Mouse (Mus musculus) gastrocnemius, adult 2 months (tissue): ENCODE measurements around the gene Atpaf2. TPM values are rescaled to one million over a fixed set of nuclear protein-coding genes. Genes with fewer than 3 reads are reported as not detected.
"Not testable (repeated sequence)": the region's sequence is repeated elsewhere in the genome, so short reads cannot be mapped to it uniquely, and the experiment has no call there.

Experiments used
- DNase-seq: peaks from one replicate; pipeline ENCODE4 v3.0.0; 2022
- H3K27ac ChIP-seq: fragments of 200-600 bp; 2 replicates; pipeline ENCODE4 v1.8.1; 2022; ENCODE audit warnings: mild to moderate bottlenecking
- H3K4me3 ChIP-seq: fragments of 200-600 bp; 2 replicates; pipeline ENCODE4 v1.8.1; 2022; ENCODE audit warnings: mild to moderate bottlenecking, moderate library complexity
- CTCF ChIP-seq: fragments of 200-600 bp; IDR thresholded peaks from 2 replicates; pipeline ENCODE4 v1.8.1; 2022; ENCODE audit warnings: antibody characterized with exemption, mild to moderate bottlenecking, moderate library complexity
- intact Hi-C: fragments of 180-260 bp; cut with DNase I; formaldehyde crosslinking; loops from one replicate; pipeline ENCODE4 v1.15.1; 2025
- long read RNA-seq, 2 experiments: library from polyadenylated mRNA; stranded (forward); transcript quantifications; one replicate each; pipeline ENCODE4 v2.0.0; 2021
- total RNA-seq, 2 experiments: library from RNA; stranded (reverse); gene quantifications; 2 replicates each; pipeline ENCODE4 v1.2.3; 2021

Gene Atpaf2
- total RNA-seq: 10 to 100 TPM; 28.9 to 31.4 TPM
- long read RNA-seq, experiment 1, transcript Atpaf2-201 (8 exons, 1,813 nt): major isoform, 39 of 48 reads
- long read RNA-seq, experiment 1, partial matches to known transcripts: 1 of 48 reads
- long read RNA-seq, experiment 1, other reads (novel, unspliced or antisense): 8 of 48 reads
- long read RNA-seq, experiment 2, transcript Atpaf2-201 (8 exons, 1,813 nt): major isoform, 42 of 46 reads
- long read RNA-seq, experiment 2, partial matches to known transcripts: 1 of 46 reads
- long read RNA-seq, experiment 2, other reads (novel, unspliced or antisense): 2 of 46 reads

GRCm38 (mm10) chr11:60417717-60418472 lies at the start of gene Atpaf2:
TSS of gene Atpaf2 (minus strand) at chr11:60418457.
- Histone ChIP-seq H3K27ac (peak within 1 kb of the TSS; percentile 94), H3K4me3 (peak within 1 kb of the TSS; percentile 91)
- no peak for DNase-seq
- TF ChIP-seq CTCF: no peak
- intact Hi-C loops: loop anchor here (5.0 kb wide), 1 partner anchor 311 kb away; the partner anchor contains the start of gene Rai1

- DNase-seq: peak; percentile 52
- intact Hi-C loops: no loop called here
- Histone ChIP-seq H3K4me3 (no peak overlapping the region), H3K27ac (no peak overlapping the region)
- peak; percentile 68 for TF ChIP-seq CTCF
Observed at GRCm38 (mm10) chr11:60465943-60466380, 47.7 kb upstream of the Atpaf2 start.

GRCm38 (mm10) chr11:60457973-60458372 lies 39.7 kb upstream of the Atpaf2 start:
- no peak overlapping the region for H3K27ac ChIP-seq
- no peak for DNase-seq
- intact Hi-C loops: no loop called here
- TF ChIP-seq CTCF: peak; percentile 24; the same call in 1 of the 2 replicates
- H3K4me3 ChIP-seq: no peak overlapping the region

- Histone ChIP-seq H3K4me3 (peak overlapping the region; percentile 92), H3K27ac (peak overlapping the region; percentile 89)
- TF ChIP-seq CTCF: no peak
- intact Hi-C loops: no loop called here
- DNase-seq: peak; percentile 50
Observed at GRCm38 (mm10) chr11:60454745-60455087, 36.5 kb upstream of the Atpaf2 start.

- Histone ChIP-seq H3K27ac (peak within 1 kb of the TSS; percentile 89), H3K4me3 (peak within 1 kb of the TSS; percentile 92)
- DNase-seq: peak; percentile 91
- intact Hi-C loops: no loop called here
- TF ChIP-seq CTCF: no peak
Observed at GRCm38 (mm10) chr11:60454080-60454744, 36.0 kb upstream of the Atpaf2 start, which contains the start of gene Drg2. TSS of gene Drg2 (plus strand) at chr11:60454591.

- DNase-seq: no peak
- Histone ChIP-seq H3K4me3 (no peak overlapping the region), H3K27ac (no peak overlapping the region)
- intact Hi-C loops: no loop called here
- TF ChIP-seq CTCF: no peak
Observed at GRCm38 (mm10) chr11:60444007-60444406, 25.8 kb upstream of the Atpaf2 start.

- no peak for TF ChIP-seq CTCF
- intact Hi-C loops: no loop called here
- H3K4me3 ChIP-seq: no peak overlapping the region
- H3K27ac ChIP-seq: no peak overlapping the region
- DNase-seq: no peak
Observed at GRCm38 (mm10) chr11:60442896-60443295, 24.6 kb upstream of the Atpaf2 start.

- no peak for DNase-seq
- intact Hi-C loops: no loop called here
- Histone ChIP-seq H3K4me3 (no peak overlapping the region), H3K27ac (no peak overlapping the region)
- TF ChIP-seq CTCF: no peak
Observed at GRCm38 (mm10) chr11:60440176-60440575, 21.9 kb upstream of the Atpaf2 start.

GRCm38 (mm10) chr11:60439621-60440020 lies 21.4 kb upstream of the Atpaf2 start:
- H3K27ac ChIP-seq, intact Hi-C loops, DNase-seq, H3K4me3 ChIP-seq: not testable (repeated sequence)

GRCm38 (mm10) chr11:60436618-60437017 lies 18.4 kb upstream of the Atpaf2 start:
- DNase-seq: no peak
- TF ChIP-seq CTCF: no peak
- Histone ChIP-seq H3K27ac (no peak overlapping the region), H3K4me3 (no peak overlapping the region)
- intact Hi-C loops: no loop called here

GRCm38 (mm10) chr11:60435133-60435532 lies 16.9 kb upstream of the Atpaf2 start:
- DNase-seq: no peak
- Histone ChIP-seq H3K4me3 (no peak overlapping the region), H3K27ac (no peak overlapping the region)
- intact Hi-C loops: no loop called here
- no peak for TF ChIP-seq CTCF

- Histone ChIP-seq H3K4me3 (no peak overlapping the region), H3K27ac (no peak overlapping the region)
- no peak for DNase-seq
- intact Hi-C loops: no loop called here
- no peak for TF ChIP-seq CTCF
Observed at GRCm38 (mm10) chr11:60433501-60433900, 15.2 kb upstream of the Atpaf2 start.

- no peak for TF ChIP-seq CTCF
- no peak overlapping the region for H3K4me3 ChIP-seq
- H3K27ac ChIP-seq: no peak overlapping the region
- no peak for DNase-seq
- intact Hi-C loops: no loop called here
Observed at GRCm38 (mm10) chr11:60427628-60428027, 9.4 kb upstream of the Atpaf2 start.
